Mouse (Mus musculus) CH12.LX (cell line): ENCODE measurements around the gene Mgat5.
A peak's percentile ranks its signal among the peaks of the same experiment; 100 is the strongest.

Experiments
- BHLHE40 ChIP-seq: IDR thresholded peaks from 2 replicates; pipeline ENCODE4 v1.6.1; 2011; ENCODE audit warnings: mild to moderate bottlenecking, low read depth, low read length, improper control_type of control experiment
- CTCF ChIP-seq, 2 experiments: IDR thresholded peaks in 1 of 2; conservative IDR thresholded peaks in 1 of 2; 2 replicates each; pipeline ENCODE4 v1.5.1; 2011 to 2012; ENCODE audit warnings: low read depth in 2 of 2, low read length in 2 of 2, improper control_type of control experiment in 1 of 2, inconsistent platforms in 1 of 2, mild to moderate bottlenecking in 1 of 2, moderate library complexity in 1 of 2
- EP300 ChIP-seq: IDR thresholded peaks from 2 replicates; pipeline ENCODE4 v1.6.1; 2011; ENCODE audit warnings: low read length, improper control_type of control experiment
- HCFC1 ChIP-seq: IDR thresholded peaks from 2 replicates; pipeline ENCODE4 v1.6.1; 2012; ENCODE audit warnings: low read depth, mild to moderate bottlenecking, inconsistent platforms, low read length, improper control_type of control experiment
- IRF4 ChIP-seq: IDR thresholded peaks from 2 replicates; pipeline ENCODE4 v1.6.1; 2014; ENCODE audit warnings: low read depth, mild to moderate bottlenecking, inconsistent platforms, low read length, improper control_type of control experiment
- USF1 ChIP-seq: IDR thresholded peaks from 2 replicates; pipeline ENCODE4 v1.6.1; 2014; ENCODE audit warnings: low read depth, mild to moderate bottlenecking, inconsistent platforms, low read length, improper control_type of control experiment
- ZC3H11A ChIP-seq: IDR thresholded peaks from 2 replicates; pipeline ENCODE4 v1.6.1; 2012; ENCODE audit warnings: low read depth, mild to moderate bottlenecking, inconsistent platforms, low read length, improper control_type of control experiment
- ZKSCAN1 ChIP-seq: IDR thresholded peaks from 2 replicates; pipeline ENCODE4 v1.6.1; 2012; ENCODE audit warnings: low read depth, inconsistent platforms, low read length, improper control_type of control experiment, borderline replicate concordance

DNA sequence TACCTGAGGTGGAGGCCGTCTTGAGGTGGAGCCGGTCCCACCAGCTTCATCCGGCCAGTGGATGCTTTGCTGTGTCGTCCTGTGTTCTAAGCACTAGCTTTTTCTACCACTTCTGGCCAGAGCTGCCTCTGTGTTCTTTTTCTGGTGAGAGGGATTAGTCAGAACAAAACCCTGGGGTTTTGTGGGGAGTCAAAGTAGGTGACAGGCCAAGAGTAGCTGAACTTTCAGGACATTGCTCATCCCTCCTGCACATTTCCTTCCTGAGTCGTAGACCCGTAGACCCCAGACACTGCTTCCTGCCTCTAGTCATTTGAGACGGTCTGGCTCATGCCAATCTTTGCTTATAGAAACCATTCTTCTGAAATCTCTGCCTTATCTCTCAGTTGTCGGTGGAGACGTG lies 140.1 kb downstream of the Mgat5 start:
- TF ChIP-seq HCFC1 (no peak), USF1 (no peak), EP300 (peak; percentile 93), ZC3H11A (no peak), CTCF (conservative IDR thresholded peaks at IDR 0.05 in 1 of 2, IDR thresholded peaks at IDR 0.05 in 1 of 2; ENCODE audit: low read depth in 2 of 2, low read length in 2 of 2) (no peak), ZKSCAN1 (no peak), IRF4 (peak; percentile 96), BHLHE40 (peak; percentile 86)
